ENCODE assay signal across 8 mouse cellular contexts in genomic region chrX:52775973-52776372, GRCm38 (mm10). TPM values are rescaled to one million over a fixed set of nuclear protein-coding genes. Genes with fewer than 3 reads are reported as not detected.
DNase-seq lines count a peak whose midpoint lies in the region; ATAC-seq and TF ChIP-seq lines count a peak whose summit lies in the region.

No protein-coding gene starts in this region.

- in situ Hi-C loops in Patski (cut with MboI; ENCODE audit: low pct_unique_long_range_greater_than_20kb), result no loop called here

- no peaks in the 10 kb centered on the region for H3K27me3 ChIP-seq in hindbrain, postnatal 0 days (ENCODE audit: insufficient read depth, low read length)
- H3K27me3 ChIP-seq in hindbrain, embryonic 16.5 days (replicated peaks; ENCODE audit: control insufficient read depth, insufficient read depth, low read length), result no peaks in the 10 kb centered on the region
- peaks cover 38% of the 10 kb centered on the region for H3K27me3 ChIP-seq in Patski

- WGBS in hindbrain, postnatal 0 days, result 49% methylated on average over 3 of the region's 3 CpGs
- 49% methylated on average over 3 of the region's 3 CpGs for WGBS in hindbrain, embryonic 16.5 days

- POLR2A ChIA-PET in Patski (lab: Charles Lee), result no interaction called here

- CTCF ChIA-PET in Patski (lab: Charles Lee), result interaction anchor here (0.8 to 1.4 kb wide), 4 partner anchors 23 to 157 kb away, joined by 3 to 4 read pairs (median 3); no protein-coding TSS in a partner anchor

- no peaks in the 10 kb centered on the region for H3K36me3 ChIP-seq in hindbrain, postnatal 0 days (ENCODE audit: insufficient read depth, low read length)
- H3K36me3 ChIP-seq in hindbrain, embryonic 16.5 days (ENCODE audit: control insufficient read depth, insufficient read depth, low read length), result no peaks in the 10 kb centered on the region

- no peak overlapping the region for H3K9ac ChIP-seq in hindbrain, postnatal 0 days (replicated peaks; ENCODE audit: low read length)
- no peak overlapping the region for H3K9ac ChIP-seq in hindbrain, embryonic 16.5 days (ENCODE audit: low read depth, low read length)

- DNase-seq in hindbrain, postnatal 0 days (ENCODE audit: low spot score), result no peak
- peak; percentile 38 for DNase-seq in CD4-positive helper T cell, adult 2 months (ENCODE audit: low read depth, low spot score)
- DNase-seq in Patski (ENCODE audit: low read depth, low spot score), result no peak
- peak; percentile 15 to 28 for DNase-seq in natural killer cell, adult 2 months (ENCODE audit: low spot score in 2 of 2)
- no peak for DNase-seq in ovary, postnatal 36 days (ENCODE audit: low spot score)
- no peak for DNase-seq in frontal cortex, postnatal 14 days (ENCODE audit: low spot score in 2 of 2)

- H3K4me2 ChIP-seq in hindbrain, postnatal 0 days (ENCODE audit: low read depth, low read length), result no peak overlapping the region
- no peak overlapping the region for H3K4me2 ChIP-seq in hindbrain, embryonic 16.5 days (ENCODE audit: low read length)

- ATAC-seq in hindbrain, postnatal 0 days, result no peak
- ATAC-seq in hindbrain, embryonic 16.5 days, result no peak
- no peak for ATAC-seq in Patski
- ATAC-seq in granulocyte monocyte progenitor cell, adult 5-6 weeks (replicated peaks; ENCODE audit: poor library complexity, severe bottlenecking), result peak; percentile 65

- no peak overlapping the region for H3K4me3 ChIP-seq in hindbrain, postnatal 0 days (ENCODE audit: low read length)
- H3K4me3 ChIP-seq in hindbrain, embryonic 16.5 days (ENCODE audit: low read length), result no peak overlapping the region

- no peaks in the 10 kb centered on the region for H3K9me3 ChIP-seq in hindbrain, postnatal 0 days (ENCODE audit: low read length)
- H3K9me3 ChIP-seq in hindbrain, embryonic 16.5 days (ENCODE audit: control insufficient read depth, low read length), result no peaks in the 10 kb centered on the region

- peak; percentile 59 for TF ChIP-seq CTCF in hindbrain, postnatal 0 days (IDR thresholded peaks at IDR 0.05; ENCODE audit: low read depth)
- TF ChIP-seq CTCF in Patski (IDR thresholded peaks at IDR 0.05), result peak; percentile 84

- no peaks in the 10 kb centered on the region for H3K4me1 ChIP-seq in hindbrain, postnatal 0 days (ENCODE audit: insufficient read depth, low read length)
- H3K4me1 ChIP-seq in hindbrain, embryonic 16.5 days (ENCODE audit: control insufficient read depth, insufficient read depth, low read depth, low read length), result no peaks in the 10 kb centered on the region

- no peak overlapping the region for H3K27ac ChIP-seq in hindbrain, postnatal 0 days
- H3K27ac ChIP-seq in hindbrain, embryonic 16.5 days (ENCODE audit: low read depth, low read length), result no peak overlapping the region

RNA-seq across cellular contexts. Expression of gene Ccdc160, which starts 15.0 kb away (rescaled TPM):
- total RNA-seq in hindbrain, postnatal 0 days (2014; rRNA removed), result 1.7 and 3.0 TPM in 2 replicates
- polyA plus RNA-seq in hindbrain, postnatal 0 days (2015; fragmentation: Nextera tagmentation; extraction: Ambion mirVana), result 5.5 and 5.8 TPM in 2 replicates
- polyA plus RNA-seq in hindbrain, embryonic 16.5 days (2015; fragmentation: Nextera tagmentation; extraction: Ambion mirVana), result 6.9 and 8.4 TPM in 2 replicates
- polyA plus RNA-seq in Patski (2021), result 4.7 TPM
- not detected in 2 replicates for total RNA-seq in granulocyte monocyte progenitor cell, adult 5-6 weeks (2014; fragmentation: Nextera tagmentation)
- not detected in 2 replicates for total RNA-seq in granulocyte monocyte progenitor cell, adult 5-6 weeks (2017)

Comparison
In these comparisons a context has a peak if more than half of its experiments do, and no peak if none do; other contexts are left out.
1. DNase-seq: peak in CD4-positive helper T cell, adult 2 months (single experiment) and natural killer cell, adult 2 months (2 of 2); none in hindbrain, postnatal 0 days (single experiment), Patski (single experiment), ovary, postnatal 36 days (single experiment) and frontal cortex, postnatal 14 days (0 of 2).